In the genomic region with DNA sequence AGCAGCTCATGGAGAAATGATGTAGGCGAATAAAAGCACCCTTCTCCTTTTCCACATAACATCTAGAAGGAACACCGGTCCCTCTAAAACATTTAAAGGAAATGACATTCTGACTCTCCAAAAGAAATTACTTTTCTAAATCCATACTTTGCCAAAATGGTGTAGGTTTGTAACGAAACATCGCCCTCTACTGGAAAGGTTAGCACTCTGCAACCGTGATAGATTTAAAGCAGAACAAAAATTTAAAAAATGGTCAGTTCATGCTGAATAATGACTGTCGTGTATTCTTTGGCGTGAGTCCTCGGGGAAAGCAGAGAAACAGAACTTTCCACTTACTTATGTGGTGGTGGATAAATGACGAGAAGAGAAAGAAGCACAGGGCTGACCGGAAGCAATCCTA, we compare ENCODE assay signal across 9 mouse cellular contexts. TPM values are rescaled to one million over a fixed set of nuclear protein-coding genes. Genes with fewer than 3 reads are reported as not detected.
DNase-seq lines count a peak whose midpoint lies in the region; ATAC-seq and TF ChIP-seq lines count a peak whose summit lies in the region.
"Had no signal": no experiment of that assay in that cellular context is flagged by ENCODE, and none has a peak within 500 bp of the region (broad histone marks: within the 10 kb centered on the region; RNA-seq: fewer than 3 reads in every experiment).

No protein-coding gene starts in this region.

- H3K27me3 ChIP-seq in G1E (ENCODE audit: insufficient read depth, low read length): peaks cover 8% of the 10 kb centered on the region
- no peaks in the 10 kb centered on the region; the same call in 1 of the 2 replicates for H3K27me3 ChIP-seq in hindbrain, embryonic 16.5 days (replicated peaks; ENCODE audit: control insufficient read depth, insufficient read depth, low read length)

- ATAC-seq in G1E (ENCODE audit: extremely low read depth, insufficient number of reproducible peaks, low FRiP score, poor library complexity, severe bottlenecking): peak; percentile 50; the same call in 1 of the 2 replicates
- ATAC-seq in hindbrain, embryonic 16.5 days: no peak
- no peak for ATAC-seq in activated CD4-positive, CD25-positive, alpha-beta regulatory T cell, adult 4 months

- H3K4me1 ChIP-seq in G1E (ENCODE audit: insufficient read depth, low read depth, low read length): peaks cover 5% of the 10 kb centered on the region
- H3K4me1 ChIP-seq in hindbrain, embryonic 16.5 days (ENCODE audit: control insufficient read depth, insufficient read depth, low read depth, low read length): no peaks in the 10 kb centered on the region

- WGBS in hindbrain, embryonic 16.5 days: 14% methylated on average over 10 of the region's 10 CpGs

- DNase-seq in layer of hippocampus, adult 11-12 months (ENCODE audit: low spot score): peak; percentile 32
- DNase-seq in layer of hippocampus, adult 9-11 months: no peak
- DNase-seq in G1E (ENCODE audit: low spot score): peak; percentile 23
- peak; percentile 26 to 38 for DNase-seq in cerebellum, adult 18-20 months
- DNase-seq in lung, postnatal 36 days: peak; percentile 46
- no peak for DNase-seq in testis, postnatal 14 days (ENCODE audit: low spot score)

- H3K4me2 ChIP-seq in hindbrain, embryonic 16.5 days (ENCODE audit: low read length): 0 out of 2 replicates have a peak overlapping the region, but pooled peaks have one; percentile 20
- H3K4me2 ChIP-seq: midbrain, embryonic 12.5 days had no signal

- TF ChIP-seq CTCF in G1E (IDR thresholded peaks at IDR 0.05; ENCODE audit: low read depth, low read length): peak; percentile 58

- no peak overlapping the region for H3K9ac ChIP-seq in hindbrain, embryonic 16.5 days (ENCODE audit: low read depth, low read length)
- H3K9ac ChIP-seq: midbrain, embryonic 12.5 days had no signal

- H3K36me3 ChIP-seq in G1E (replicated peaks): peaks cover 18% of the 10 kb centered on the region
- H3K36me3 ChIP-seq in hindbrain, embryonic 16.5 days (ENCODE audit: control insufficient read depth, insufficient read depth, low read length): no peaks in the 10 kb centered on the region
- H3K36me3 ChIP-seq: midbrain, embryonic 12.5 days had no signal

- no peak overlapping the region for H3K4me3 ChIP-seq in G1E (ENCODE audit: low read depth, low read length)
- no peak overlapping the region for H3K4me3 ChIP-seq in hindbrain, embryonic 16.5 days (ENCODE audit: low read length)
- H3K4me3 ChIP-seq: midbrain, embryonic 12.5 days had no signal

- no peaks in the 10 kb centered on the region for H3K9me3 ChIP-seq in G1E (replicated peaks)
- H3K9me3 ChIP-seq in hindbrain, embryonic 16.5 days (ENCODE audit: control insufficient read depth, low read length): no peaks in the 10 kb centered on the region
- H3K9me3 ChIP-seq: midbrain, embryonic 12.5 days had no signal

- H3K27ac ChIP-seq in hindbrain, embryonic 16.5 days (ENCODE audit: low read depth, low read length): no peak overlapping the region
- H3K27ac ChIP-seq: midbrain, embryonic 12.5 days had no signal

RNA-seq across cellular contexts. Expression of a gene that starts 18.6 kb away (rescaled TPM):
- total RNA-seq in G1E (2014; fragmentation: Nextera tagmentation) (599 and 631 TPM in 2 replicates), G1E (2017) (107 and 108 TPM in 2 replicates)
- polyA plus RNA-seq in G1E (2012): 47.9 and 51.0 TPM in 2 replicates
- polyA plus RNA-seq in hindbrain, embryonic 16.5 days (2015; fragmentation: Nextera tagmentation; extraction: Ambion mirVana): 31.7 and 36.3 TPM in 2 replicates
- polyA plus RNA-seq in activated CD4-positive, CD25-positive, alpha-beta regulatory T cell, adult 4 months (2017; shearing (Covaris generic)): 10 to 100 TPM; 34.1 to 36.5 TPM

Comparison
In these comparisons a context has a peak if more than half of its experiments do, and no peak if none do; other contexts are left out.
1. DNase-seq: peak in layer of hippocampus, adult 11-12 months (single experiment), G1E (single experiment), cerebellum, adult 18-20 months (2 of 2) and lung, postnatal 36 days (single experiment); none in layer of hippocampus, adult 9-11 months (single experiment) and testis, postnatal 14 days (single experiment).